Mouse (Mus musculus) forebrain, embryonic 14.5 days (tissue): Measurements from ENCODE around the gene Plin5. TPM values are rescaled to one million over a fixed set of nuclear protein-coding genes. Genes with fewer than 3 reads are reported as not detected.

ENCODE experiments used
- ATAC-seq: fragments of 200-750 bp; cut with Nextera tagmentation; 2 replicates; pipeline ENCODE4 v1.8.0; 2017; ENCODE audit warnings: mild to moderate bottlenecking, moderate library complexity
- DNase-seq: peaks from one replicate; pipeline ENCODE4 v3.0.0-alpha.2; 2015; ENCODE audit warnings: low spot score
- H3K27ac ChIP-seq: fragments of 300-500 bp; sonication (generic); 2 replicates; pipeline ENCODE4 v1.5.1; 2014; ENCODE audit warnings: low read depth, mild to moderate bottlenecking, control low read depth, low read length, moderate library complexity
- H3K27me3 ChIP-seq: fragments of 300-500 bp; sonication (generic); replicated peaks from 2 replicates; pipeline ENCODE4 v1.6.1; 2014; ENCODE audit warnings: low read length, control low read depth, mixed read lengths; ENCODE audit not compliant: control insufficient read depth, insufficient read depth
- H3K36me3 ChIP-seq: fragments of 300-500 bp; sonication (generic); 2 replicates; pipeline ENCODE4 v1.6.1; 2014; ENCODE audit warnings: low read length, control low read depth; ENCODE audit not compliant: control insufficient read depth, insufficient read depth
- H3K4me1 ChIP-seq: fragments of 300-500 bp; sonication (generic); 2 replicates; pipeline ENCODE4 v1.6.1; 2014; ENCODE audit warnings: antibody characterized with exemption, low read length, control low read depth; ENCODE audit not compliant: control insufficient read depth, insufficient read depth
- H3K4me2 ChIP-seq: fragments of 300-500 bp; sonication (generic); 2 replicates; pipeline ENCODE4 v1.6.1; 2014; ENCODE audit warnings: mild to moderate bottlenecking, control low read depth, low read length
- H3K4me3 ChIP-seq: fragments of 300-500 bp; sonication (generic); 2 replicates; pipeline ENCODE4 v1.5.1; 2014; ENCODE audit warnings: low read depth, low read length, control low read depth
- H3K9ac ChIP-seq: fragments of 300-500 bp; sonication (generic); 2 replicates; pipeline ENCODE4 v1.6.1; 2014; ENCODE audit warnings: mild to moderate bottlenecking, low read length, control low read depth, moderate library complexity
- H3K9me3 ChIP-seq: fragments of 300-500 bp; sonication (generic); replicated peaks from 2 replicates; pipeline ENCODE4 v1.6.1; 2016; ENCODE audit warnings: low read length, control low read depth, mixed read lengths; ENCODE audit not compliant: control insufficient read depth
- WGBS: fragments of 180-500 bp; shearing (Covaris S2); extraction: QIAGEN DNeasy Blood & Tissue Kit; methylation state at CpG from one replicate; pipeline ENCODE4 v1.1.7; 2014; 5-methylcytosine and 5-hydroxymethylcytosine counted together
- polyA plus RNA-seq: library from polyadenylated mRNA; unstranded; fragments of >200 nt; fragmentation: Nextera tagmentation; extraction: Ambion mirVana; gene quantifications from 2 replicates; pipeline ENCODE4 v1.2.1, GENCODE M21; 2014

Gene Plin5
- polyA plus RNA-seq, 1 experiment from 2014 or later = 0.42 TPM

DNA sequence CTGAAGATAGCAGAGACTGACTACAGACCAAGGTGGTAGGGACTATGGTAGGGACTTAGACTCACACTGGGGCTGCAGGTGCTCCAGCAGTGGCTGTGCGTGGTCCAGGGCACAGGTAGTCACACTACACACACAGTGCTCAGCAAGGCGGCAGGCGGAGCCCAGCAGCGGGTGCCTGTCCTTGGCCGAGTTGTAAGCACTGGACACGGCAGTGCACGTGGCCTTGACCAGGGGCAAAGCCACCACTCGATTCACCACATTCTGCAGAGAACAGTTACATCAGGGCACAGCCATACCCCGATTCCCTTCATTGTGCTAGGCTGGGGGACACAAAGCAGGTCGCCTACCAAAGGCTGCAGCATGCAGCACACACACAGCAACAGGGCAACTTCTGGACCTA, 1.2 kb downstream of the Plin5 start:
- Histone ChIP-seq H3K4me2 (no peak overlapping the region), H3K27ac (no peak overlapping the region), H3K9me3 (no peaks in the 10 kb centered on the region), H3K4me3 (no peak overlapping the region), H3K4me1 (0 out of 2 replicates have a peak, but pooled peaks cover 4% of the 10 kb centered on the region), H3K36me3 (no peaks in the 10 kb centered on the region), H3K9ac (no peak overlapping the region), H3K27me3 (peaks cover 37% of the 10 kb centered on the region)
- ATAC-seq (no peak), DNase-seq (no peak)
- WGBS = 79% methylated on average over 10 of the region's 10 CpGs

DNA sequence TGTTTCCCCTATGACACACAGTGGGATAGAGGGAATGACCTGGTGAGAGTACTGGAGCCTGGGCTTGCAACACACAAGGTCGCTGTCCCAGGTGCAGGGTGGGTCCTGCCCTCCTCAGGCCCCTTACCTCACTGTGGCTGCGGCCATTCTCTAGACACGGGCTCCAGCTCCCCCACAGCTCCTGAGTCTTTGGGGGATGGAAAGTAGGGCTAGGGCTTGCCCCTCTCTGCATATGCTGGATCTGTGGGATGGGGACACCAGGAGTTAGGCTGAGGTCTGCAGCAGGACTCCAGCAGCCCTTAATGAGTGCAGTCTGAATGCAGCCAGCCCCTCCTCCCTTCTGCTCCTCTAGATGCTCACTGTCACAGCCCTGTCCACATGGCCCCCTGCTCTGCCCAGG, 4.7 kb downstream of the Plin5 start:
- 68% methylated on average over 3 of the region's 3 CpGs for WGBS

DNA sequence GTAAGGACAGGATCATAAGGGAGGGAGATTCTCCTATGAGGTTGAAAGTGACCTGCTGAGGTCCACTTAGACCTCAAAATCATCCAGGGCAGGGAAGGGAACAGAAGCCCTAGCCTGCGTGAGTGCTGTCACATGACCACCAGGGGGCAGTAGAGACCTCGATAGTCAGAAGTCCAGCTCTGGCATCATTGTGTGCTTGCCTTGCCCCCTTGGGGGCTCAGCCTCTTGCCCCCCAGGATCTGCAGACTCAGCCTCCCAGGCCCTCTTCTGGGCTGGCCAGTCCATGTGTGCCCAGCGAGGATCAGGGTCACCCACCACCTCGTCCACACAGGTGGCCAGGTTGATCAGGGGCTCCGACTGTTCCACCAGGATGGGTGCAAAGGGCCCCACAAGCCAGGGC, 5.5 kb downstream of the Plin5 start:
- peak; percentile 28; the same call in 1 of the 2 replicates for ATAC-seq
- Histone ChIP-seq H3K4me2 (no peak overlapping the region), H3K4me3 (no peak overlapping the region), H3K27ac (no peak overlapping the region), H3K9me3 (no peaks in the 10 kb centered on the region), H3K27me3 (0 out of 2 replicates have a peak, but pooled peaks cover 6% of the 10 kb centered on the region), H3K9ac (no peak overlapping the region), H3K4me1 (no peaks in the 10 kb centered on the region), H3K36me3 (no peaks in the 10 kb centered on the region)
- DNase-seq = peak; percentile 83
- 36% methylated on average over 5 of the region's 5 CpGs for WGBS

More for the DNA sequence above, 4.7 kb downstream of the Plin5 start:
- H3K36me3 ChIP-seq = no peaks in the 10 kb centered on the region
- H3K9ac ChIP-seq = no peak overlapping the region
- H3K4me1 ChIP-seq = 0 out of 2 replicates have a peak, but pooled peaks cover 4% of the 10 kb centered on the region
- no peak overlapping the region for H3K27ac ChIP-seq
- no peak overlapping the region for H3K4me2 ChIP-seq
- H3K9me3 ChIP-seq = no peaks in the 10 kb centered on the region
- 0 out of 2 replicates have a peak, but pooled peaks cover 6% of the 10 kb centered on the region for H3K27me3 ChIP-seq
- H3K4me3 ChIP-seq = no peak overlapping the region
- ATAC-seq = no peak
- no peak for DNase-seq

DNA sequence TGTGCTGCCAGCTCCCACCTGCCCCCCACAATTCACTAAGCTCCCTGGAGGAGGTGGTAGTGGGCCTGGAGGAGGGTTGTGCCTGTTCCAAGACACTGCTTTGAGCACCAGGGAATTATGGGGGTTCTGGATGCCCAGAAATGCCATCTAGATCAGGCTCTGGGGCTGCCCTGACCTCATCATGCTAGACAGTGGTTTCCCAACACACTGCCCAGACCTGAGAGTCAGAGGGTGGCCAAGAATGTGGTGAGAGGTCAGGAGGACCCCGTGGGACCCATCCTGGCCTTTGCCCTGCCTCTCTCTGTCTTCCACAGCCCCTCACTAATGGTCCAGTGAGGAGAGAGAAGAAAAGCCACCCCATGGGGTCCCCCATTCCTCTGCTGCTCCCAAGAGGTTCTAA, 6.4 kb downstream of the Plin5 start:
- H3K36me3 ChIP-seq = no peaks in the 10 kb centered on the region
- H3K4me3 ChIP-seq = no peak overlapping the region
- WGBS = 69% methylated on average over 1 of the region's 1 CpGs
- DNase-seq = no peak
- H3K27me3 ChIP-seq = no peaks in the 10 kb centered on the region
- ATAC-seq = no peak
- H3K9ac ChIP-seq = no peak overlapping the region
- no peaks in the 10 kb centered on the region for H3K4me1 ChIP-seq
- no peak overlapping the region for H3K4me2 ChIP-seq
- no peak overlapping the region for H3K27ac ChIP-seq
- H3K9me3 ChIP-seq = no peaks in the 10 kb centered on the region

DNA sequence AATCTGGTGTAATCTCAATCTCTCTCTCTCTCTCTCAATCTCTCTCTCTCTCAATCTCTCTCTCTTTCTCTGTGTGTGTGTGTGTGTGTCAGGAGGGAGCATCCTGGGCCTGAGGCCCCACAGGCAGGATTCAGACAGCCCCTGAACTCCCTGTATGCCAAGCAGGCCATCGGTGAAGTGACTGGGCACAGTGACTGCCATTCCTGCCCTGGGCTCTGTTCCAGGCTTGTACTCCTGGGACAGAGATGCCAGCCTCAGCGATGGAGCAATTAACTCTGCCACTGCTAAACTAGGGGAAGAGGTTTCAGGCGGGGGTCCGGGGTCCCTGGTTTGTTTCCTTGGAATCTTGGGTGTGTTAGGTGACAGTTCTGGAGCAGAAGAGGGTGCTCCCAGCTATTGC, 6.8 kb downstream of the Plin5 start:
- 69% methylated on average over 4 of the region's 4 CpGs for WGBS
- H3K27me3 ChIP-seq = no peaks in the 10 kb centered on the region
- no peaks in the 10 kb centered on the region for H3K4me1 ChIP-seq
- no peak overlapping the region for H3K4me3 ChIP-seq
- no peaks in the 10 kb centered on the region for H3K9me3 ChIP-seq
- no peak overlapping the region for H3K9ac ChIP-seq
- no peaks in the 10 kb centered on the region for H3K36me3 ChIP-seq
- H3K4me2 ChIP-seq = no peak overlapping the region
- ATAC-seq (no peak), DNase-seq (no peak)
- H3K27ac ChIP-seq = no peak overlapping the region

DNA sequence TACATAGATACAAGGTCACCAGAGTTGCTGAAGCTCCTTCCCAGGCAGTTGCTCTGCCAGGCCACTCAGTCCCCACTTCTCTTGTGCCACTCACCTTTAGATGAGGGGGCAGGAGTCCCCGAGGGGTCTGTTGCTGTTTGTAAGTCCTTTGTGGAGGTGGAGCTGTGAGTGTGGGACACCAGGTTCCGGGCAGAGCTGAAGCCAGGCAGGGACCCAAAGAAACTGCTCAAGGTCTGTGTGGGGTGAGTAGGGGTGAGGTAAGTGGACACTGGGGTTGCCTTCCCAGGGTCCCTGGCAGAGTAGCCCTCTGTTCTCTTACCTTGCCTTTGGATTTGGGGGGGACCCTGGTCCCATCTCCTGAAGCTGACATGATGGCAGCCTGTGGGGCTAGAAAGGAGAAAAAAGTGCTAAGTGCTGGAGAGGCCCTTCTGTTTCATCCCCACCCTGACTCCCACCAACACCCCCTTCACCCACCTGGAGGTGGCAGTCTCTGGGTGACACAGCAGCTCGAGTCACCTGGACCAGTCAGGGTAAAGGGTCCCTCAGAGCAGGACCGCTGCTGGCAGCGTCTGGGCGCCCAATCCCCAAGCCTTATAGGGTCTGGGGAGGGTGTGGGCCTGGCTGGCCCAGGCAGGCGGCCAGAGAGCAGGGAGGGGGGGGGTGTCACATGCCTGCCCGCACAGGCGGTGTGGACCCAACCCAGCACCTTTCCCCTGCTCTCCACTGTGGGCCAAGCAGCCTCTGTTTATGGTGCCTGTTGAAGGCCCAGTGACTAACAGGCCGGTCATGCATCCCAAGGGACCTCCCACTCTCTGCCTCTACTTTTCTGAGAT, 8.0 kb downstream of the Plin5 start, which contains the start of gene Plin4:
TSS of gene Plin4 (minus strand) at position 585 of the 833 bp plus-strand sequence.
- Histone ChIP-seq H3K9ac (no peak within 1 kb of the TSS), H3K27ac (no peak within 1 kb of the TSS), H3K4me3 (no peak within 1 kb of the TSS), H3K9me3 (no peaks in the 10 kb centered on the region), H3K4me1 (no peaks in the 10 kb centered on the region), H3K27me3 (no peaks in the 10 kb centered on the region), H3K36me3 (no peaks in the 10 kb centered on the region), H3K4me2 (no peak within 1 kb of the TSS)
- WGBS = 61% methylated on average over 9 of the region's 10 CpGs
- no peak for DNase-seq
- no peak for ATAC-seq

DNA sequence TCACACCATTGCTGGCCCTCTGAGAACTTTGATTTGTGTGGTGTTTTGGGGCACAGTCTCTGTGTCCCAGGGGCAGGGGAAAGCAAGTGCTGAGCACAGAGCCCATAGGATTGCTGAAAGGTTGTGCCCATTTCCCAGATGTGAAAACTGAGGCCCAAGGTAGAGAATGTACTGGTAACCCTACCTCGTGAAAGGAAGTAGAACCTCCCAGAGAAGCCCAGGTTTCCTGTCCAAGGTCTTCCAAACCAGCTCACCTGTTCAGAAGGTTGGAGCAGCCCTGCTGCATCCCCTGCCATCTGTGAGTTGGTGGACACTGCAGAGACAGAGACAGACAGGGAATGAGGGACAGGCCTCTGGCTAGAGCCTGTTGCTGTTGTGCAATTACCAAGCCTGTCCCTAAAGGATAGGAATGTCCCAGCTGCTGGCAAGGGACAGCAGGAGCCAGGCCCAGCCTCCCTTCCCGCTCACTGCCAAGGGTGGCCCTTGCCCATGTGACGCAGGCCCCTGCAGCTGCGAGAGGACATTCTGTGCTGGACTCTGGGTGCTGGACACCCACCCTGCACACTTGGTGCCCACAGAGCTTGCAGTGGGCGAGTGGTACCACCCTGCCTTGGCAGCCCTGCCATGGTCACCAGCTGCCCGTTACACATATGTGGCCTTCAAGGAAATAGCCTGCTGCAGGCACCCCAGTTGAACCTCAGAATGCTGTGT, 8.9 kb downstream of the Plin5 start:
- no peak overlapping the region for H3K27ac ChIP-seq
- H3K4me1 ChIP-seq = no peaks in the 10 kb centered on the region
- DNase-seq = no peak
- no peak overlapping the region for H3K9ac ChIP-seq
- no peaks in the 10 kb centered on the region for H3K9me3 ChIP-seq
- 82% methylated on average over 6 of the region's 6 CpGs for WGBS
- no peak overlapping the region for H3K4me2 ChIP-seq
- peaks cover 6% of the 10 kb centered on the region; the same call in 1 of the 2 replicates for H3K36me3 ChIP-seq
- no peaks in the 10 kb centered on the region for H3K27me3 ChIP-seq
- ATAC-seq = no peak
- H3K4me3 ChIP-seq = no peak overlapping the region

DNA sequence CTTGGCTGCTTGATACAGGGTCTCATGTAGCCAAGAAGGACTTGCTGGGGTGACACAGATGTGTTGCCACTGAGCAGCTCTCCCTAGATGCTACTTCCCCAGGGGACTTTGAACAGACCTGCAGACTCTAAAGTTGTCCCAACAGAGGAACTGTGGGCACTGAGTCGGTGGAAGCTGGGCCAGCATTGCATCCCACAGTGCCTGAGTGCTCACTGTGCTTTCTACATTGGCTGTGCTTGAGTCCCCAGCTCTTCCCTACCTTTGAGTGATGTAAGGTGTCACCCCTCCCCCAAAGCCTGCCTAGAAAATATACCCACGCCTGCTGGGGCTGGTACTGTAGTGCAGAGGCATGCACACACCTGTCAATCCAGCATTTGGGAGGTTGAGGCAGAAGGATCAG, 9.7 kb downstream of the Plin5 start:
- H3K4me3 ChIP-seq = no peak overlapping the region
- H3K4me1 ChIP-seq = no peaks in the 10 kb centered on the region
- ATAC-seq (no peak), DNase-seq (no peak)
- H3K27ac ChIP-seq = no peak overlapping the region
- no peaks in the 10 kb centered on the region for H3K27me3 ChIP-seq
- H3K9me3 ChIP-seq = no peaks in the 10 kb centered on the region
- peaks cover 13% of the 10 kb centered on the region for H3K36me3 ChIP-seq
- WGBS = 71% methylated on average over 2 of the region's 2 CpGs
- H3K4me2 ChIP-seq = no peak overlapping the region
- H3K9ac ChIP-seq = no peak overlapping the region

DNA sequence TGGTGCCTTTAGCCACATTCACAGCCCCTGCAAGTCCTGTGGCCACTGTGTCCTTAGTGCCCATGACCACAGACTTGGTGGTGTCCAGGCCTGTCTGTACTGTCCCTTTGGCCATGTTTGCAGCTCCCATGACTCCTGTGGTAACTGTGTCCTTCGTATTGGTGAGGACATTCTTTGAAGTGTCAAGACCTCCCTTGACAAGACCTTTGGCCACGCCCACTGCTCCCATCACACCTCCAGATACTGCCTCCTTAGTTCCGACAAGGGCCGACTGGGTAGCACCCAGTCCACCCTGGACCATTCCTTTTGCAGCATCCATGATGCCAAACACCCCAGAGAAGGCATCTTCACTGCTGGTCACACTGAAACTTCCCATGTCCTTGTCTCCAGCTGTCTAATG, 10.4 kb downstream of the Plin5 start:
- Histone ChIP-seq H3K27me3 (no peaks in the 10 kb centered on the region), H3K4me2 (no peak overlapping the region), H3K9me3 (no peaks in the 10 kb centered on the region), H3K9ac (no peak overlapping the region), H3K36me3 (peaks cover 21% of the 10 kb centered on the region), H3K27ac (no peak overlapping the region), H3K4me3 (no peak overlapping the region), H3K4me1 (no peaks in the 10 kb centered on the region)
- DNase-seq = no peak
- 71% methylated on average over 4 of the region's 4 CpGs for WGBS
- ATAC-seq = no peak
